ENCODE assay signal across 9 mouse cellular contexts in the genomic region with DNA sequence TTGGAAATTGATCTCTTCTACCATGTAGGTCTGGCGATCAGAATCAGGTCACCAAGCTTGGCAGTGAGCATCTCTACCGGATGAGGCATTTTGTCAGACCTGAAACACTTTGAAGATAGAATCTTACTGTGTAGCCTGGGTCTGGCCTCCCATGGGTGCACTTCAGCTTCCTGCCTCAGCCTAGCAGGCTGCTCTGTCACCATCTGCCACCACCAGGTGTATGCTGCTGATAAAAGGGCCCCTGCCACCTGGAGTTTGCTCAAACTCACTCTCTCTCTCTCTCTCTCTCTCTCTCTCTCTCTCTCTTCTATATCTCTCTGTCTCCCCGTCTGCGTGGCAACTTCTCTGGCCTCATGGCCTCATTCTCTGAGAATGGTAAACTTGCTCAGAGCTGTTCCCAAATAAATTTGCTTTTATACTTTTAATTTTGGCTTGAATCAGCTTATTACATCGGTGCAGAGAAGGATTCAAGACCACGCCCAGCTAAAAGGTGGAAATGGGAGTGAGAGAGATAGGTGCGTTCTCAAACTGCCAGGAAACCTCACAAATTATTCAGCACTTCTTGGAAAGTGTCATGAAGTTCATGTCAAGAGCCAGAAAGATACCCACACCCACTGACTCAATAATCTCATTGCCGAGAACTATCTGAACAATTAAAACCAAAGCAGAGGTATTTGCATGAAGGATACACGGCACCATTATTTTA. TPM values are rescaled to one million over a fixed set of nuclear protein-coding genes. Genes with fewer than 3 reads are reported as not detected.
DNase-seq lines count a peak whose midpoint lies in the region; ATAC-seq and TF ChIP-seq lines count a peak whose summit lies in the region.
"Had no signal": no experiment of that assay in that cellular context is flagged by ENCODE, and none has a peak within 500 bp of the region (broad histone marks: within the 10 kb centered on the region; RNA-seq: fewer than 3 reads in every experiment).

No protein-coding gene starts in this region.

- peaks cover 18% of the 10 kb centered on the region for H3K4me1 ChIP-seq in lung, embryonic 14.5 days (ENCODE audit: insufficient read depth)
- peaks cover 18% of the 10 kb centered on the region for H3K4me1 ChIP-seq in lung, adult 2 months (ENCODE audit: control insufficient read depth, insufficient read depth, low read length)
- peaks cover 28% of the 10 kb centered on the region; the same call in 1 of the 2 replicates for H3K4me1 ChIP-seq in embryonic facial prominence, embryonic 12.5 days
- H3K4me1 ChIP-seq in liver, embryonic 13.5 days (replicated peaks), result peaks cover 41% of the 10 kb centered on the region
- peaks cover 22% of the 10 kb centered on the region for H3K4me1 ChIP-seq in thymus, adult 2 months (replicated peaks; ENCODE audit: control insufficient read depth, insufficient read depth, low read length)
- H3K4me1 ChIP-seq in heart, adult 2 months (ENCODE audit: control insufficient read depth, insufficient read depth, low read length), result peaks cover 13% of the 10 kb centered on the region

- no peak overlapping the region for H3K4me3 ChIP-seq in lung, embryonic 14.5 days (ENCODE audit: low read depth, low read length)
- no peak overlapping the region for H3K4me3 ChIP-seq in lung, adult 2 months (replicated peaks; ENCODE audit: extremely low read depth, low read depth, low read length)
- H3K4me3 ChIP-seq in embryonic facial prominence, embryonic 12.5 days, result no peak overlapping the region
- H3K4me3 ChIP-seq in liver, embryonic 13.5 days (replicated peaks), result 0 out of 2 replicates have a peak overlapping the region, but pooled peaks have one; percentile 1
- H3K4me3 ChIP-seq in thymus, adult 2 months (ENCODE audit: control insufficient read depth, insufficient read depth, low read length), result no peak overlapping the region
- H3K4me3 ChIP-seq in layer of hippocampus, adult 2 months, result no peak overlapping the region
- H3K4me3 ChIP-seq in heart, adult 2 months, result no peak overlapping the region

- no peak for TF ChIP-seq CTCF in lung, embryonic 14.5 days (IDR thresholded peaks at IDR 0.05; ENCODE audit: low read depth)
- TF ChIP-seq CTCF in lung, adult 2 months (IDR thresholded peaks at IDR 0.05; ENCODE audit: insufficient read depth, low read length), result no peak
- TF ChIP-seq CTCF in thymus, adult 2 months (IDR thresholded peaks at IDR 0.05; ENCODE audit: borderline replicate concordance, control insufficient read depth, extremely low read depth, insufficient read depth, low read length, poor library complexity), result no peak
- no peak for TF ChIP-seq CTCF in layer of hippocampus, adult 2 months (conservative IDR thresholded peaks at IDR 0.05)
- no peak for TF ChIP-seq CTCF in heart, adult 2 months (IDR thresholded peaks at IDR 0.05)

- no peaks in the 10 kb centered on the region for H3K9me3 ChIP-seq in lung, embryonic 14.5 days (ENCODE audit: low read depth, low read length)
- H3K9me3 ChIP-seq in embryonic facial prominence, embryonic 12.5 days, result no peaks in the 10 kb centered on the region
- peaks cover 5% of the 10 kb centered on the region; the same call in 1 of the 2 replicates for H3K9me3 ChIP-seq in liver, embryonic 13.5 days (replicated peaks)

- H3K36me3 ChIP-seq in lung, embryonic 14.5 days (ENCODE audit: insufficient read depth), result no peaks in the 10 kb centered on the region
- H3K36me3 ChIP-seq in embryonic facial prominence, embryonic 12.5 days, result no peaks in the 10 kb centered on the region
- H3K36me3 ChIP-seq in liver, embryonic 13.5 days, result 0 out of 2 replicates have a peak, but pooled peaks cover 3% of the 10 kb centered on the region
- no peaks in the 10 kb centered on the region for H3K36me3 ChIP-seq in thymus, adult 2 months (ENCODE audit: control insufficient read depth, insufficient read depth, low read length)
- H3K36me3 ChIP-seq in heart, adult 2 months (ENCODE audit: control insufficient read depth, insufficient read depth, low read length), result no peaks in the 10 kb centered on the region

- H3K27me3 ChIP-seq in lung, embryonic 14.5 days (ENCODE audit: insufficient read depth, low read length), result no peaks in the 10 kb centered on the region
- no peaks in the 10 kb centered on the region for H3K27me3 ChIP-seq in embryonic facial prominence, embryonic 12.5 days
- H3K27me3 ChIP-seq in liver, embryonic 13.5 days, result no peaks in the 10 kb centered on the region
- no peaks in the 10 kb centered on the region for H3K27me3 ChIP-seq in thymus, adult 2 months (ENCODE audit: control insufficient read depth, insufficient read depth, low read length)
- H3K27me3 ChIP-seq in heart, adult 2 months (ENCODE audit: control insufficient read depth, insufficient read depth, low read length), result no peaks in the 10 kb centered on the region

- no peak overlapping the region for H3K9ac ChIP-seq in lung, embryonic 14.5 days
- no peak overlapping the region for H3K9ac ChIP-seq in embryonic facial prominence, embryonic 12.5 days
- H3K9ac ChIP-seq in liver, embryonic 13.5 days, result peak overlapping the region; percentile 44; the same call in 1 of the 2 replicates
- H3K9ac ChIP-seq in heart, adult 2 months (ENCODE audit: low read depth, low read length), result no peak overlapping the region

- DNase-seq in lung, embryonic 14.5 days, result no peak
- no peak for DNase-seq in lung, adult 2 months
- DNase-seq in liver, embryonic 13.5 days, result peak; percentile 65
- peak; percentile 71 for DNase-seq in thymus, adult 2 months
- no peak for DNase-seq in layer of hippocampus, adult 2 months (ENCODE audit: low spot score in 2 of 2)
- no peak for DNase-seq in adrenal gland, postnatal 36 days
- DNase-seq in heart, adult 2 months, result no peak
- DNase-seq: cerebellum, adult 9-11 months had no signal

- no peak for TF ChIP-seq POLR2A in lung, adult 2 months (IDR thresholded peaks at IDR 0.05; ENCODE audit: borderline replicate concordance, extremely low read depth, low read depth, low read length)
- no peak for TF ChIP-seq POLR2A in thymus, adult 2 months (IDR thresholded peaks at IDR 0.05; ENCODE audit: control insufficient read depth, extremely low read depth, insufficient read depth, low read length, poor library complexity)
- TF ChIP-seq POLR2A in heart, adult 2 months (IDR thresholded peaks at IDR 0.05; ENCODE audit: insufficient read depth, low read depth, low read length), result no peak

- no peak overlapping the region for H3K4me2 ChIP-seq in lung, embryonic 14.5 days
- H3K4me2 ChIP-seq in embryonic facial prominence, embryonic 12.5 days (replicated peaks), result no peak overlapping the region
- H3K4me2 ChIP-seq in liver, embryonic 13.5 days, result peak overlapping the region; percentile 62

- H3K27ac ChIP-seq in lung, embryonic 14.5 days (ENCODE audit: low read depth), result peak overlapping the region; percentile 51; the same call in 1 of the 2 replicates
- H3K27ac ChIP-seq in embryonic facial prominence, embryonic 12.5 days, result peak overlapping the region; percentile 69
- peak overlapping the region; percentile 67 for H3K27ac ChIP-seq in liver, embryonic 13.5 days
- H3K27ac ChIP-seq in thymus, adult 2 months (ENCODE audit: control insufficient read depth, insufficient read depth, low read length), result 0 out of 2 replicates have a peak overlapping the region, but pooled peaks have one; percentile 42
- no peak overlapping the region for H3K27ac ChIP-seq in layer of hippocampus, adult 2 months
- no peak overlapping the region for H3K27ac ChIP-seq in heart, adult 2 months

- intact Hi-C loops in heart, adult 2 months (cut with DNase I), result loop anchor here (2.0 to 5.0 kb wide), 2 partner anchors 17 to 35 kb away; no protein-coding TSS in a partner anchor

- no peaks in the 10 kb centered on the region for H3K79me2 ChIP-seq in heart, adult 2 months (replicated peaks; ENCODE audit: control insufficient read depth, insufficient read depth, low read length)

- 86% methylated on average over 9 of the region's 9 CpGs for WGBS in lung, embryonic 14.5 days
- 88% methylated on average over 9 of the region's 9 CpGs for WGBS in lung, adult 2 months
- 90% methylated on average over 9 of the region's 9 CpGs for WGBS in embryonic facial prominence, embryonic 12.5 days
- WGBS in liver, embryonic 13.5 days (ENCODE audit: insufficient replicate concordance), result 29% methylated on average over 9 of the region's 9 CpGs
- WGBS in thymus, adult 2 months, result 65% methylated on average over 9 of the region's 9 CpGs
- 91% methylated on average over 9 of the region's 9 CpGs for WGBS in heart, adult 2 months

- no peak for ATAC-seq in lung, embryonic 14.5 days (ENCODE audit: insufficient read depth)
- ATAC-seq in embryonic facial prominence, embryonic 12.5 days (ENCODE audit: insufficient number of reproducible peaks, insufficient read depth, low FRiP score, low TSS enrichment), result no peak
- ATAC-seq in liver, embryonic 13.5 days (ENCODE audit: low read depth), result peak; percentile 86

- no peak for TF ChIP-seq EP300 in heart, adult 2 months (IDR thresholded peaks at IDR 0.05; ENCODE audit: insufficient read depth, low read depth, low read length)

RNA-seq across cellular contexts. Expression of gene Arl4d, which starts 32.0 kb away (rescaled TPM):
- polyA plus RNA-seq in lung, embryonic 14.5 days (2014; fragmentation: Nextera tagmentation; extraction: Ambion mirVana), result 2.1 and 2.8 TPM in 2 replicates
- 40.1 and 67.8 TPM in 2 replicates for polyA plus RNA-seq in lung, adult 2 months (2012; rRNA removed)
- polyA plus RNA-seq in embryonic facial prominence, embryonic 12.5 days (2016; fragmentation: Nextera tagmentation; extraction: Ambion mirVana), result 3.9 and 5.2 TPM in 2 replicates
- 1.1 TPM in 2 replicates for polyA plus RNA-seq in liver, embryonic 13.5 days (2015; fragmentation: Nextera tagmentation; extraction: Ambion mirVana)
- polyA plus RNA-seq in thymus, adult 2 months (2012; rRNA removed), result 4.1 and 5.0 TPM in 2 replicates
- total RNA-seq in layer of hippocampus, adult 2 months (2021), result 10 to 100 TPM; 10.6 to 16.0 TPM
- total RNA-seq in adrenal gland, postnatal 36 days (2021), result 10 to 100 TPM; 11.4 to 12.5 TPM
- total RNA-seq in heart, adult 2 months (2021), result 10 to 100 TPM; 18.9 to 23.5 TPM
- 23.4 and 27.8 TPM in 2 replicates for polyA plus RNA-seq in heart, adult 2 months (2012; rRNA removed)

RNA-seq across cellular contexts. Expression of gene Dhx8, which starts 35.4 kb away (rescaled TPM):
- polyA plus RNA-seq in lung, embryonic 14.5 days (2014; fragmentation: Nextera tagmentation; extraction: Ambion mirVana), result 31.5 and 34.3 TPM in 2 replicates
- polyA plus RNA-seq in lung, adult 2 months (2012; rRNA removed), result 9.8 and 13.1 TPM in 2 replicates
- polyA plus RNA-seq in embryonic facial prominence, embryonic 12.5 days (2016; fragmentation: Nextera tagmentation; extraction: Ambion mirVana), result 48.1 and 50.4 TPM in 2 replicates
- 19.0 and 20.5 TPM in 2 replicates for polyA plus RNA-seq in liver, embryonic 13.5 days (2015; fragmentation: Nextera tagmentation; extraction: Ambion mirVana)
- polyA plus RNA-seq in thymus, adult 2 months (2012; rRNA removed), result 30.5 and 33.1 TPM in 2 replicates
- 10 to 100 TPM; 33.2 to 38.4 TPM for total RNA-seq in layer of hippocampus, adult 2 months (2021)
- 10 to 100 TPM; 23.9 to 25.7 TPM for total RNA-seq in adrenal gland, postnatal 36 days (2021)
- 10 to 100 TPM; 16.0 to 17.1 TPM for total RNA-seq in heart, adult 2 months (2021)
- 7.2 and 10.7 TPM in 2 replicates for polyA plus RNA-seq in heart, adult 2 months (2012; rRNA removed)

Comparison
In these comparisons a context has a peak if more than half of its experiments do, and no peak if none do; other contexts are left out.
1. DNase-seq: peak in liver, embryonic 13.5 days (single experiment) and thymus, adult 2 months (single experiment); none in lung, embryonic 14.5 days (single experiment), lung, adult 2 months (single experiment), layer of hippocampus, adult 2 months (0 of 2), adrenal gland, postnatal 36 days (0 of 2) and heart, adult 2 months (0 of 2).
2. H3K27ac ChIP-seq: peak in lung, embryonic 14.5 days (single experiment), embryonic facial prominence, embryonic 12.5 days (single experiment), liver, embryonic 13.5 days (single experiment) and thymus, adult 2 months (single experiment); none in layer of hippocampus, adult 2 months (single experiment) and heart, adult 2 months (single experiment).